Mouse (Mus musculus): ENCODE results near the gene Naa35.

- TF ChIP-seq MAFK (IDR thresholded peaks at IDR 0.05; ENCODE audit: insufficient read depth, low read depth, low read length), result no peak
- no peak for TF ChIP-seq HCFC1 (IDR thresholded peaks at IDR 0.05; ENCODE audit: borderline replicate concordance, insufficient read depth, low read length)
- TF ChIP-seq ZC3H11A (IDR thresholded peaks at IDR 0.05; ENCODE audit: borderline replicate concordance, low read depth, low read length), result no peak
- TF ChIP-seq ZNF384 (IDR thresholded peaks at IDR 0.05; ENCODE audit: low read depth, low read length), result no peak
Measured at GRCm38 (mm10) chr13:59615554-59615953, 30.5 kb downstream of the Naa35 start.

Data from ES-E14 (cell line).